8 mouse cellular contexts compared by ENCODE assay signal in genomic region chr17:27513279-27513915, GRCm38 (mm10). TPM values are rescaled to one million over a fixed set of nuclear protein-coding genes. Genes with fewer than 3 reads are reported as not detected.
A peak's percentile ranks its signal among the peaks of the same experiment; 100 is the strongest.
DNase-seq lines count a peak whose midpoint lies in the region; ATAC-seq lines count a peak whose summit lies in the region.

No protein-coding gene starts in this region.

- peaks cover 18% of the 10 kb centered on the region for H3K4me1 ChIP-seq in kidney, embryonic 16.5 days (ENCODE audit: insufficient read depth, low read length)
- peaks cover 59% of the 10 kb centered on the region for H3K4me1 ChIP-seq in forebrain, embryonic 12.5 days
- no peaks in the 10 kb centered on the region; the same call in 1 of the 2 replicates for H3K4me1 ChIP-seq in liver, embryonic 16.5 days (ENCODE audit: control insufficient read depth, low read depth, low read length)

- H3K27ac ChIP-seq in kidney, embryonic 16.5 days (ENCODE audit: low read length) = no peak overlapping the region
- no peak overlapping the region for H3K27ac ChIP-seq in forebrain, embryonic 12.5 days
- no peak overlapping the region for H3K27ac ChIP-seq in liver, embryonic 16.5 days (ENCODE audit: low read length)

- H3K9ac ChIP-seq in kidney, embryonic 16.5 days (replicated peaks; ENCODE audit: low read length) = peak overlapping the region; percentile 68
- H3K9ac ChIP-seq in forebrain, embryonic 12.5 days = peak overlapping the region; percentile 81
- no peak overlapping the region for H3K9ac ChIP-seq in liver, embryonic 16.5 days (ENCODE audit: low read depth, low read length)

- WGBS in kidney, embryonic 16.5 days = 1% methylated on average over 38 of the region's 66 CpGs
- WGBS in forebrain, embryonic 12.5 days = under 1% methylated on average over 44 of the region's 66 CpGs
- 2% methylated on average over 63 of the region's 66 CpGs for WGBS in liver, embryonic 16.5 days (ENCODE audit: insufficient replicate concordance)

- no peak for DNase-seq in kidney, adult 18-20 months
- peak; percentile 86 for DNase-seq in brain, adult 2 months (ENCODE audit: low read depth, low spot score)
- DNase-seq in thymus, postnatal 25 days = peak; percentile 31
- no peak for DNase-seq in ovary, postnatal 10 days (ENCODE audit: low spot score)
- no peak for DNase-seq in spleen, adult 12 weeks (ENCODE audit: low spot score)

- no peaks in the 10 kb centered on the region for H3K9me3 ChIP-seq in kidney, embryonic 16.5 days (ENCODE audit: low read length)
- H3K9me3 ChIP-seq in forebrain, embryonic 12.5 days = no peaks in the 10 kb centered on the region
- no peaks in the 10 kb centered on the region for H3K9me3 ChIP-seq in liver, embryonic 16.5 days (replicated peaks; ENCODE audit: control insufficient read depth, low read length)

- peak overlapping the region; percentile 59 for H3K4me3 ChIP-seq in kidney, embryonic 16.5 days (ENCODE audit: low read length)
- peak overlapping the region; percentile 64 for H3K4me3 ChIP-seq in forebrain, embryonic 12.5 days (replicated peaks)
- H3K4me3 ChIP-seq in liver, embryonic 16.5 days (ENCODE audit: low read depth, low read length) = peak overlapping the region; percentile 42

- no peak for ATAC-seq in kidney, embryonic 16.5 days (ENCODE audit: low FRiP score, low TSS enrichment)
- ATAC-seq in forebrain, embryonic 12.5 days (ENCODE audit: low FRiP score) = no peak
- no peak for ATAC-seq in liver, embryonic 16.5 days (ENCODE audit: low read depth)

- peak overlapping the region; percentile 100 for H3K4me2 ChIP-seq in kidney, embryonic 16.5 days (replicated peaks; ENCODE audit: low read depth, low read length)
- H3K4me2 ChIP-seq in forebrain, embryonic 12.5 days = peak overlapping the region; percentile 99
- H3K4me2 ChIP-seq in liver, embryonic 16.5 days (ENCODE audit: low read depth, low read length) = peak overlapping the region; percentile 64

- no peaks in the 10 kb centered on the region for H3K36me3 ChIP-seq in kidney, embryonic 16.5 days (ENCODE audit: insufficient read depth, low read length)
- no peaks in the 10 kb centered on the region for H3K36me3 ChIP-seq in forebrain, embryonic 12.5 days (replicated peaks)
- H3K36me3 ChIP-seq in liver, embryonic 16.5 days (ENCODE audit: control insufficient read depth, insufficient read depth) = no peaks in the 10 kb centered on the region

- peaks cover 79% of the 10 kb centered on the region for H3K27me3 ChIP-seq in kidney, embryonic 16.5 days (ENCODE audit: insufficient read depth, low read length)
- peaks cover 92% of the 10 kb centered on the region for H3K27me3 ChIP-seq in forebrain, embryonic 12.5 days
- peaks cover 71% of the 10 kb centered on the region for H3K27me3 ChIP-seq in liver, embryonic 16.5 days (ENCODE audit: control insufficient read depth, insufficient read depth, low read depth, low read length)

RNA-seq across cellular contexts. Expression of gene Grm4, which starts 7.8 kb away (rescaled TPM):
- polyA plus RNA-seq in kidney, embryonic 16.5 days (2015; fragmentation: Nextera tagmentation; extraction: Ambion mirVana) = 0.91 and 1.2 TPM in 2 replicates
- 2.4 TPM in 2 replicates for polyA plus RNA-seq in forebrain, embryonic 12.5 days (2016; fragmentation: Nextera tagmentation; extraction: Ambion mirVana)
- polyA plus RNA-seq in liver, embryonic 16.5 days (2015; fragmentation: Nextera tagmentation; extraction: Ambion mirVana) = not detected in 2 replicates

RNA-seq across cellular contexts. Expression of gene Hmga1, which starts 42.9 kb away (rescaled TPM):
- polyA plus RNA-seq in kidney, embryonic 16.5 days (2015; fragmentation: Nextera tagmentation; extraction: Ambion mirVana) = 257 and 279 TPM in 2 replicates
- polyA plus RNA-seq in forebrain, embryonic 12.5 days (2016; fragmentation: Nextera tagmentation; extraction: Ambion mirVana) = 214 and 228 TPM in 2 replicates
- 98.3 and 104 TPM in 2 replicates for polyA plus RNA-seq in liver, embryonic 16.5 days (2015; fragmentation: Nextera tagmentation; extraction: Ambion mirVana)

RNA-seq across cellular contexts. Expression of gene AI413582, which starts 52.2 kb away (rescaled TPM):
- 20.2 and 23.4 TPM in 2 replicates for polyA plus RNA-seq in kidney, embryonic 16.5 days (2015; fragmentation: Nextera tagmentation; extraction: Ambion mirVana)
- polyA plus RNA-seq in forebrain, embryonic 12.5 days (2016; fragmentation: Nextera tagmentation; extraction: Ambion mirVana) = 14.0 and 16.6 TPM in 2 replicates
- 10.5 and 10.7 TPM in 2 replicates for polyA plus RNA-seq in liver, embryonic 16.5 days (2015; fragmentation: Nextera tagmentation; extraction: Ambion mirVana)

Comparison
In these comparisons a context has a peak if more than half of its experiments do, and no peak if none do; other contexts are left out.
1. DNase-seq: peak in brain, adult 2 months (single experiment) and thymus, postnatal 25 days (single experiment); none in kidney, adult 18-20 months (single experiment), ovary, postnatal 10 days (single experiment) and spleen, adult 12 weeks (single experiment).
2. Peak in every context shown above with its lines, with median percentiles within 50 percentile points of each other: H3K4me2 ChIP-seq and H3K4me3 ChIP-seq.